Comparison of ENCODE assay signal across 9 mouse cellular contexts in the genomic region with DNA sequence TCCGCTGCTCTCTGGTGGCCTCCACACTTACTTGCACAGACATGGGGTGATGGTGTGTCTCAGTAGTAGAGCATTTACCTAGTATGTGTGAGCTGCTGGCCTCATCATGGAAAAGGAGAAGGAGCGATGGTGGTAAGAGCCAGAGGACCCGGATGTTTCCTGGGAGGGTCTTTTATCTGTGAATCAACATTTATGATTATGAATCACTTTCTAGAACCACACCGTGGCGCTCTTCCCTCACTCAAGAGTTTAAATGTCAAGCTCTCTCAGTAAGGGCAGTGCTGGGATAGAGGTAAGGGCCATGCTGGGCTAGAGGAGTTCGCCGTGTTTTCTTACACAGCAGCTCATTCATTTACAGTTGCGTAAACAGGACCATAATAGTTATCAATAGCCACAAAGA. TPM values are rescaled to one million over a fixed set of nuclear protein-coding genes. Genes with fewer than 3 reads are reported as not detected.
DNase-seq lines count a peak whose midpoint lies in the region; ATAC-seq and TF ChIP-seq lines count a peak whose summit lies in the region.
"Had no signal": no experiment of that assay in that cellular context is flagged by ENCODE, and none has a peak within 500 bp of the region (broad histone marks: within the 10 kb centered on the region; RNA-seq: fewer than 3 reads in every experiment).

No protein-coding gene starts in this region.

- TF ChIP-seq CTCF in cortical plate, adult 2 months (IDR thresholded peaks at IDR 0.05; ENCODE audit: extremely low read depth, insufficient read depth, low read length), result peak; percentile 50; the same call in 1 of the 2 replicates

- no peak for ATAC-seq in megakaryocyte progenitor cell, adult 5-6 weeks (replicated peaks; ENCODE audit: poor library complexity)

- no peak overlapping the region for H3K27ac ChIP-seq in cortical plate, adult 2 months (ENCODE audit: insufficient read depth, low read length)
- H3K27ac ChIP-seq: stomach, embryonic 15.5 days had no signal

- no peak overlapping the region for H3K4me3 ChIP-seq in cortical plate, adult 2 months (ENCODE audit: insufficient read depth, low read length)
- H3K4me3 ChIP-seq: stomach, embryonic 15.5 days had no signal

- intact Hi-C loops in heart, postnatal 14 days (cut with DNase I), result loop anchor here (1.0 to 10.0 kb wide), 3 partner anchors 50 to 601 kb away; no protein-coding TSS in a partner anchor

- H3K4me1 ChIP-seq in cortical plate, adult 2 months (ENCODE audit: control insufficient read depth, insufficient read depth, low read length), result no peaks in the 10 kb centered on the region
- H3K4me1 ChIP-seq: stomach, embryonic 15.5 days had no signal

- peak; percentile 33 to 50 for DNase-seq in heart, postnatal 14 days
- DNase-seq in heart, adult 8-10 months (ENCODE audit: low spot score), result no peak
- DNase-seq in right cerebral cortex, postnatal 10 days (ENCODE audit: low spot score in 2 of 2), result peak; percentile 60 to 70
- no peak for DNase-seq in right cerebral cortex, postnatal 36 days (ENCODE audit: low spot score in 2 of 2)
- DNase-seq in lung, postnatal 14 days, result peak; percentile 43
- no peak for DNase-seq in urinary bladder, adult 2 months (ENCODE audit: low spot score)

- no peak for TF ChIP-seq POLR2A in cortical plate, adult 2 months (IDR thresholded peaks at IDR 0.05; ENCODE audit: extremely low read depth, insufficient read depth, low read length)

RNA-seq across cellular contexts. Expression of gene Kctd3, which starts 19.2 kb away (rescaled TPM):
- total RNA-seq in heart, postnatal 14 days (2021), result 10 to 100 TPM; 29.8 to 34.2 TPM
- 10 to 100 TPM; 10.9 to 15.4 (median 13.6) TPM for total RNA-seq in heart, adult 8-10 months (2022)
- polyA plus RNA-seq in cortical plate, adult 2 months (2012; rRNA removed), result 87.2 and 91.9 TPM in 2 replicates
- 9.7 and 11.1 TPM in 2 replicates for total RNA-seq in megakaryocyte progenitor cell, adult 5-6 weeks (2015)
- 13.6 and 17.8 TPM in 2 replicates for total RNA-seq in megakaryocyte progenitor cell, adult 5-6 weeks (2017)
- polyA plus RNA-seq in urinary bladder, adult 2 months (2012; rRNA removed), result 31.2 and 32.8 TPM in 2 replicates

Comparison
In these comparisons a context has a peak if more than half of its experiments do, and no peak if none do; other contexts are left out.
1. DNase-seq: peak in heart, postnatal 14 days (2 of 2), right cerebral cortex, postnatal 10 days (2 of 2) and lung, postnatal 14 days (single experiment); none in heart, adult 8-10 months (single experiment), right cerebral cortex, postnatal 36 days (0 of 2) and urinary bladder, adult 2 months (single experiment).